Mouse (Mus musculus) liver, embryonic 11.5 days (tissue): ENCODE data around the gene Mfap4. TPM values are rescaled to one million over a fixed set of nuclear protein-coding genes. Genes with fewer than 3 reads are reported as not detected.

Experiments
- polyA plus RNA-seq: library from polyadenylated mRNA; unstranded; fragments of >200 nt; fragmentation: Nextera tagmentation; extraction: Ambion mirVana; gene quantifications from 2 replicates; pipeline ENCODE4 v1.2.1, GENCODE M21; 2014

The Mfap4 gene
- polyA plus RNA-seq, 1 experiment from 2014 or later: 39.1 TPM

Other genes starting within 250 kb of the Mfap4 start
- gene Aldh3a2, start 218.0 kb upstream of the Mfap4 start, polyA plus RNA-seq: 23.8 and 28.3 TPM in 2 replicates
- gene Slc47a2, start 142.6 kb upstream of the Mfap4 start, polyA plus RNA-seq: 0.07 TPM in 1 of 2 replicates, not detected in the other
- gene Slc47a1, start 107.1 kb upstream of the Mfap4 start, polyA plus RNA-seq: 1.4 TPM in 2 replicates
- 0.27 and 0.34 TPM in 2 replicates for gene Rnf112, start 31.3 kb upstream of the Mfap4 start, polyA plus RNA-seq
- gene Mapk7, start 9.0 kb downstream of the Mfap4 start, polyA plus RNA-seq: 25.1 and 27.6 TPM in 2 replicates
- 10.2 and 11.1 TPM in 2 replicates for gene B9d1, start 19.7 kb downstream of the Mfap4 start, polyA plus RNA-seq
- gene Epn2, start 94.3 kb downstream of the Mfap4 start, polyA plus RNA-seq: 9.2 and 9.3 TPM in 2 replicates
- 9.5 and 9.9 TPM in 2 replicates for gene Grap, start 167.8 kb downstream of the Mfap4 start, polyA plus RNA-seq
- 5.0 and 5.5 TPM in 2 replicates for gene Fam83g, start 198.7 kb downstream of the Mfap4 start, polyA plus RNA-seq
- gene Slc5a10, start 235.4 kb downstream of the Mfap4 start, polyA plus RNA-seq: not detected in 2 replicates